Mouse (Mus musculus) forebrain, embryonic 14.5 days (tissue): Measurements from ENCODE around the gene Hs3st5. TPM values are rescaled to one million over a fixed set of nuclear protein-coding genes. Genes with fewer than 3 reads are reported as not detected.

Source experiments
- ATAC-seq: fragments of 200-750 bp; cut with Nextera tagmentation; 2 replicates; pipeline ENCODE4 v1.8.0; 2017; ENCODE audit warnings: mild to moderate bottlenecking, moderate library complexity
- DNase-seq: peaks from one replicate; pipeline ENCODE4 v3.0.0-alpha.2; 2015; ENCODE audit warnings: low spot score
- H3K27ac ChIP-seq: fragments of 300-500 bp; sonication (generic); 2 replicates; pipeline ENCODE4 v1.5.1; 2014; ENCODE audit warnings: low read depth, mild to moderate bottlenecking, control low read depth, low read length, moderate library complexity
- H3K27me3 ChIP-seq: fragments of 300-500 bp; sonication (generic); replicated peaks from 2 replicates; pipeline ENCODE4 v1.6.1; 2014; ENCODE audit warnings: low read length, control low read depth, mixed read lengths; ENCODE audit not compliant: control insufficient read depth, insufficient read depth
- H3K36me3 ChIP-seq: fragments of 300-500 bp; sonication (generic); 2 replicates; pipeline ENCODE4 v1.6.1; 2014; ENCODE audit warnings: low read length, control low read depth; ENCODE audit not compliant: control insufficient read depth, insufficient read depth
- H3K4me1 ChIP-seq: fragments of 300-500 bp; sonication (generic); 2 replicates; pipeline ENCODE4 v1.6.1; 2014; ENCODE audit warnings: antibody characterized with exemption, low read length, control low read depth; ENCODE audit not compliant: control insufficient read depth, insufficient read depth
- H3K4me2 ChIP-seq: fragments of 300-500 bp; sonication (generic); 2 replicates; pipeline ENCODE4 v1.6.1; 2014; ENCODE audit warnings: mild to moderate bottlenecking, control low read depth, low read length
- H3K4me3 ChIP-seq: fragments of 300-500 bp; sonication (generic); 2 replicates; pipeline ENCODE4 v1.5.1; 2014; ENCODE audit warnings: low read depth, low read length, control low read depth
- H3K9ac ChIP-seq: fragments of 300-500 bp; sonication (generic); 2 replicates; pipeline ENCODE4 v1.6.1; 2014; ENCODE audit warnings: mild to moderate bottlenecking, low read length, control low read depth, moderate library complexity
- H3K9me3 ChIP-seq: fragments of 300-500 bp; sonication (generic); replicated peaks from 2 replicates; pipeline ENCODE4 v1.6.1; 2016; ENCODE audit warnings: low read length, control low read depth, mixed read lengths; ENCODE audit not compliant: control insufficient read depth
- WGBS: fragments of 180-500 bp; shearing (Covaris S2); extraction: QIAGEN DNeasy Blood & Tissue Kit; methylation state at CpG from one replicate; pipeline ENCODE4 v1.1.7; 2014; 5-methylcytosine and 5-hydroxymethylcytosine counted together
- polyA plus RNA-seq: library from polyadenylated mRNA; unstranded; fragments of >200 nt; fragmentation: Nextera tagmentation; extraction: Ambion mirVana; gene quantifications from 2 replicates; pipeline ENCODE4 v1.2.1, GENCODE M21; 2014

The Hs3st5 gene
- polyA plus RNA-seq, 1 experiment from 2014 or later: 6.7 TPM

GRCm38 (mm10) chr10:36835836-36836516, 329.4 kb downstream of the Hs3st5 start:
- ATAC-seq (no peak), DNase-seq (no peak)
- Histone ChIP-seq H3K27ac (no peak overlapping the region), H3K27me3 (no peaks in the 10 kb centered on the region), H3K4me3 (no peak overlapping the region), H3K36me3 (no peaks in the 10 kb centered on the region), H3K9me3 (no peaks in the 10 kb centered on the region), H3K4me2 (no peak overlapping the region), H3K4me1 (no peaks in the 10 kb centered on the region), H3K9ac (no peak overlapping the region)
- WGBS: 70% methylated on average over 5 of the region's 5 CpGs

- H3K27ac ChIP-seq: no peak overlapping the region
- H3K4me2 ChIP-seq: no peak overlapping the region
- ATAC-seq (no peak), DNase-seq (no peak)
- 89% methylated on average over 3 of the region's 3 CpGs for WGBS
- H3K27me3 ChIP-seq: no peaks in the 10 kb centered on the region
- H3K9ac ChIP-seq: no peak overlapping the region
- H3K4me3 ChIP-seq: no peak overlapping the region
- no peaks in the 10 kb centered on the region for H3K4me1 ChIP-seq
- no peaks in the 10 kb centered on the region for H3K9me3 ChIP-seq
- H3K36me3 ChIP-seq: no peaks in the 10 kb centered on the region
Observed at GRCm38 (mm10) chr10:36850231-36850630, 343.6 kb downstream of the Hs3st5 start.

GRCm38 (mm10) chr10:36862127-36862895, 355.7 kb downstream of the Hs3st5 start:
- H3K9ac ChIP-seq: no peak overlapping the region
- H3K27ac ChIP-seq: no peak overlapping the region
- H3K27me3 ChIP-seq: no peaks in the 10 kb centered on the region
- H3K4me2 ChIP-seq: no peak overlapping the region
- no peaks in the 10 kb centered on the region for H3K9me3 ChIP-seq
- H3K4me3 ChIP-seq: no peak overlapping the region
- 95% methylated on average over 2 of the region's 2 CpGs for WGBS
- H3K36me3 ChIP-seq: no peaks in the 10 kb centered on the region
- peak; percentile 52 for DNase-seq
- ATAC-seq: 0 out of 2 replicates have a peak, but pooled peaks have one; percentile 32
- no peaks in the 10 kb centered on the region for H3K4me1 ChIP-seq
